Mouse (Mus musculus) small intestine, adult 2 months (tissue): Measurements from ENCODE around the gene Ggps1.

Experiments used
- CTCF ChIP-seq: fragments of 200-500 bp; IDR thresholded peaks from 2 replicates; pipeline ENCODE4 v1.5.1; 2012; ENCODE audit warnings: low read depth, mild to moderate bottlenecking, control low read depth, inconsistent platforms, low read length, moderate library complexity, mixed read lengths; ENCODE audit not compliant: insufficient replicate concordance, insufficient read length; ENCODE audit errors: extremely low read depth
- POLR2A ChIP-seq: fragments of 200-500 bp; IDR thresholded peaks from 2 replicates; pipeline ENCODE4 v1.6.1; 2012; ENCODE audit warnings: low read depth, mild to moderate bottlenecking, control low read depth, inconsistent platforms, low read length, moderate library complexity

GRCm38 (mm10) chr13:14038911-14039291 lies 24.4 kb downstream of the Ggps1 start:
- TF ChIP-seq CTCF (no peak), POLR2A (no peak)
